Mouse (Mus musculus) liver, embryonic 15.5 days (tissue): ENCODE measurements at regions not wholly inside any gene's neighbourhood (a gene's known extent, or its start where the extent isn't known, plus 50 kb on each side); places are given as distances from the start of the nearest gene placed in this dataset.

Experiments used
- ATAC-seq: fragments of 200-750 bp; cut with Nextera tagmentation; 2 replicates; pipeline ENCODE4 v1.8.0; 2017; ENCODE audit warnings: moderate number of reproducible peaks, mild to moderate bottlenecking, moderate library complexity; ENCODE audit not compliant: insufficient read depth
- H3K27ac ChIP-seq: fragments of 300-500 bp; sonication (generic); replicated peaks from 2 replicates; pipeline ENCODE4 v1.5.1; 2015; ENCODE audit warnings: mild to moderate bottlenecking, inconsistent platforms
- H3K27me3 ChIP-seq: fragments of 300-500 bp; sonication (generic); 2 replicates; pipeline ENCODE4 v1.6.1; 2015; ENCODE audit warnings: mild to moderate bottlenecking, inconsistent platforms
- H3K36me3 ChIP-seq: fragments of 300-500 bp; sonication (generic); replicated peaks from 2 replicates; pipeline ENCODE4 v1.6.1; 2015; ENCODE audit warnings: moderate library complexity, mild to moderate bottlenecking, inconsistent platforms
- H3K4me1 ChIP-seq: fragments of 300-500 bp; sonication (generic); replicated peaks from 2 replicates; pipeline ENCODE4 v1.6.1; 2015; ENCODE audit warnings: inconsistent platforms
- H3K4me2 ChIP-seq: fragments of 300-500 bp; sonication (generic); 2 replicates; pipeline ENCODE4 v1.6.1; 2015; ENCODE audit warnings: moderate library complexity, mild to moderate bottlenecking, inconsistent platforms
- H3K4me3 ChIP-seq: fragments of 300-500 bp; sonication (generic); replicated peaks from 2 replicates; pipeline ENCODE4 v1.5.1; 2015; ENCODE audit warnings: mild to moderate bottlenecking, inconsistent platforms
- H3K9ac ChIP-seq: fragments of 300-500 bp; sonication (generic); 2 replicates; pipeline ENCODE4 v1.6.1; 2015; ENCODE audit warnings: moderate library complexity, mild to moderate bottlenecking, inconsistent platforms
- H3K9me3 ChIP-seq: fragments of 300-500 bp; sonication (generic); replicated peaks from 2 replicates; pipeline ENCODE4 v1.6.1; 2016; ENCODE audit warnings: inconsistent platforms
- WGBS: fragments of 180-500 bp; shearing (Covaris S2); methylation state at CpG from one replicate; pipeline ENCODE4 v1.1.7; 2015; ENCODE audit warnings: mixed read lengths; ENCODE audit not compliant: insufficient replicate concordance; 5-methylcytosine and 5-hydroxymethylcytosine counted together

DNA sequence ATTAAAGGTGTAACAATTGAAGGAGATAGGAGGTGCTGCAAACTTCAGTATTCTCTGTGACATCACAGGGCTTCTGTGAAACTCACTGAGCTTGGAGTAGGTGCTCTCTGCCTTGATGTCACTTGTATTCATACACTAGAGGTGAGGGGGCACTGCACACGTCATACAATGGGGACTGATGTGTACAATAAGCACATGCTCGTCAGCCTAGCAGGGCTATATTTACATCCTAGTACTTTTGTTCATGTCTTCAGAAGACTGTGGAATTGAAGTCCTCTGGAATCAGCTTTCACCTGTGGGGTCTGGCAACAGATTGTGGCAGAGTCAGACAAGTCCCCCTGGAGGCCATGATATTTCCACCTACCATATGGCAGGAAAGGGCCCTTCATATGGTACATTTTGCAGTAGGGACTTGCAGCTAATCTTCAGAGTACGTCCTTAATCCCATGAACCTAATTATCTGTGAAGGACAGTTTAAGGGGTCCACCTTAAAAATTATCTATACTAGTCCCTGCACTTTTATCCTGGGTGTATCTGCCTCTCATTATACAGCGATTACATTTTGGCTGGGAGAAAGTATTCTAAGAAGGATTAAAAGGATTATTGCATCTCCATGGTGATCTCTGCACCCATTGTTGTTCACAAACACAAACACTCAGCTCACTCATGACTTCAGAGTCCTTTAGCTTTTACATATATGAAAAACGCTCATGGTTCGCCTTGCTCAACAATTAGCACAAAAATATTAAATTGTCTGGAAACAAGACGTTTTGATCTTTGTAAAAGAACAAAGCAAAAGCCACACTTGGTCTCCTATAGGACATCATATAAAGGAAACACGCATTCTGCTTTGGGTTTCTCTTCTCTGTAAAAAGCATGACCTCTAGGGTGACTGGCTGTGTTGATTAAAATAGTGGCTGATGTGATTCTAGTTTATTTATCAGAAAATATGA lies 324.1 kb upstream of the Itga1 start:
- H3K4me3 ChIP-seq, result no peak overlapping the region
- H3K4me2 ChIP-seq, result no peak overlapping the region
- H3K9me3 ChIP-seq, result no peaks in the 10 kb centered on the region
- 51% methylated on average over 8 of the region's 8 CpGs for WGBS
- no peaks in the 10 kb centered on the region for H3K4me1 ChIP-seq
- H3K27ac ChIP-seq, result no peak overlapping the region
- no peaks in the 10 kb centered on the region for H3K36me3 ChIP-seq
- ATAC-seq, result no peak
- H3K9ac ChIP-seq, result no peak overlapping the region
- H3K27me3 ChIP-seq, result no peaks in the 10 kb centered on the region

- no peaks in the 10 kb centered on the region for H3K4me1 ChIP-seq
- no peak overlapping the region for H3K9ac ChIP-seq
- no peaks in the 10 kb centered on the region for H3K36me3 ChIP-seq
- H3K4me3 ChIP-seq, result no peak overlapping the region
- no peaks in the 10 kb centered on the region for H3K9me3 ChIP-seq
- H3K27me3 ChIP-seq, result no peaks in the 10 kb centered on the region
- no peak for ATAC-seq
- H3K27ac ChIP-seq, result no peak overlapping the region
- 58% methylated on average over 3 of the region's 3 CpGs for WGBS
- H3K4me2 ChIP-seq, result no peak overlapping the region
Observed at GRCm38 (mm10) chr13:115423761-115424160, 322.0 kb upstream of the Itga1 start.

GRCm38 (mm10) chr13:115421483-115421882 lies 319.7 kb upstream of the Itga1 start:
- no peaks in the 10 kb centered on the region for H3K4me1 ChIP-seq
- H3K9ac ChIP-seq, result no peak overlapping the region
- ATAC-seq, result no peak
- H3K4me3 ChIP-seq, result no peak overlapping the region
- H3K27ac ChIP-seq, result no peak overlapping the region
- H3K27me3 ChIP-seq, result no peaks in the 10 kb centered on the region
- WGBS, result 47% methylated on average over 1 of the region's 1 CpGs
- no peaks in the 10 kb centered on the region for H3K9me3 ChIP-seq
- H3K4me2 ChIP-seq, result no peak overlapping the region
- H3K36me3 ChIP-seq, result no peaks in the 10 kb centered on the region

- Histone ChIP-seq H3K27me3 (no peaks in the 10 kb centered on the region), H3K9ac (no peak overlapping the region), H3K36me3 (no peaks in the 10 kb centered on the region), H3K4me1 (no peaks in the 10 kb centered on the region), H3K27ac (no peak overlapping the region), H3K4me2 (no peak overlapping the region), H3K9me3 (no peaks in the 10 kb centered on the region), H3K4me3 (no peak overlapping the region)
- WGBS, result 57% methylated on average over 4 of the region's 4 CpGs
- no peak for ATAC-seq
Observed at GRCm38 (mm10) chr13:115417829-115418228, 316.1 kb upstream of the Itga1 start.

DNA sequence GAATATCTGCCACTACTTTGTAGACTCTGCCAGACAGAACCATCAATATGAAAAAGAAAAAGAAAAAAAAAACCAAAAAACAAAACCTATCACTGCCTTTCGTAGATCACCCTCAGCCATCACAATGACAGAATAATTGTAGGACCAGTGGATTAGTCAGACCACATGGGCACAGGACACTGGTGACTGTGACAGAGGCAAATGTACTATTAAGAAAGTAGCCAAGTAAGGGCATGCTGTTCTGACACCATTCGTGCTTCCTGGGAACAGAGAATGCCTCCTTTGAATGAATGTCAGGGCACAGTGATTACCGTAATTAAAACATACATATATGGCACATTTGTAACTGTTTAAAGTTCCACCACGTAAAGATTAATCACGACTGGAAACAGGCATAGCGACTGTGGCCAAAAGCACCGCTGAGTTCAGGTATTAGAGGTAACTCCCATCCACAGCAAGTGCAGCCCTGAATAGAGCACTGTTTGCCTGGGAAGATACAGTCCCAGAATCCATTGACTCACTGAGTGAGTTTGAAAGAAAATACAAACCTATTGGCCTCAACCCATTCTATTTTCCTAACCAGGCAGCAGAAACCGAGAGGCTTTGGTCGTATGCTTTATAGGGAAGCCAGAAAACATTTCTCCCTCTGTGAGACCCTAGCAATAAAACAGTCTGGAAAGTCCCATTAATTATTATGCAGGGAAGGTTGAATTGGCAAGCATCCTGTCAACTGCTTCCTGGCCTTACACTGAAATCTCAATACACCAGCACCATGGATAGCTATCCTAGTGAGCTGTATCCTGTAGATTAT lies 312.2 kb upstream of the Itga1 start:
- no peaks in the 10 kb centered on the region for H3K27me3 ChIP-seq
- no peak overlapping the region for H3K27ac ChIP-seq
- H3K36me3 ChIP-seq, result no peaks in the 10 kb centered on the region
- no peak for ATAC-seq
- no peak overlapping the region for H3K4me3 ChIP-seq
- H3K9ac ChIP-seq, result no peak overlapping the region
- no peaks in the 10 kb centered on the region for H3K9me3 ChIP-seq
- WGBS, result 46% methylated on average over 9 of the region's 9 CpGs
- H3K4me2 ChIP-seq, result no peak overlapping the region
- H3K4me1 ChIP-seq, result no peaks in the 10 kb centered on the region

DNA sequence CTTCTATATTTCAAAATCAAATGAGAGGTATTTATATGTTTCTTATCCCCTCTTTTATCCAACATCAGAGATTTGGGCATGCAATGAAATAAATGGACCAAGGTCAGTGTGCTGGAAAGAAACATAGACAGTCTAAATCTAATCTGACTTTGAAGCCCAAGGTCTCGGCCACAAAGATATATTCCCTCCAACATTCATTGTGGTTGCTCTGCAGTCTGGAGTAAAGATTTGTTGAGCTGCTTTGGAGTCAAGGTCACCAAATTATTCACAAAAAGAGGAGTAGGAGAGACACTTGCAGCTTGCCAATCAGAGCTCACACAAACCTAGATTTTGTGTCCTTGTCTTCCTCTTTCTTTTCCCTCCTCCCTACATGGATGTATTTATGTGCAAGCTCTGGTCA lies 304.2 kb upstream of the Itga1 start:
- Histone ChIP-seq H3K4me2 (no peak overlapping the region), H3K36me3 (no peaks in the 10 kb centered on the region), H3K4me3 (no peak overlapping the region), H3K4me1 (no peaks in the 10 kb centered on the region), H3K9me3 (no peaks in the 10 kb centered on the region), H3K27me3 (no peaks in the 10 kb centered on the region), H3K27ac (no peak overlapping the region), H3K9ac (no peak overlapping the region)
- ATAC-seq, result no peak
- WGBS, result 46% methylated on average over 1 of the region's 1 CpGs

DNA sequence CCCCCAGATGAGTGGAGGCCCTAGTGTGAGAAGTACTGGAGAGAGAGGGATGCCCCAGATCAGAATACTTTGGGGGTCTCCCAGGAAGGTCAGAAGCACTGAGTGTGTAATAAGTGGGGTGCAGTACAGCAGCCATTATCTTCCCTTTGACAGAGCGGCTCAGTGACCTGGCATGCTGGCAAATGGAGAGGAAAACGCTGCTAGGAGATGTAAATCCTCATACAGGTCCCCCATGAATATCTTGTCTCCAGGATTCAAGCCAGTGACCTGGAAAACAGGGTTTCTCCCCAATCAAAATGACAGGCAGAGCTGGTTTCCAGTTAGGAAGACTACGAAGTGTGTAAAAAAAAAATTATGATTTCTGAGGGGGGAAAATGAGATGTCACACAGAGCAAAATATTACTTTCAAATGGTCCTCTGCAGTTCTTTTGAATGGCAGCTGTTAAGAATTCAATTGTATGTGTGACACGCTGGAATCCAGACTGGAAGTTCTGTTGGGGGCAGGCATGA lies 299.0 kb upstream of the Itga1 start:
- Histone ChIP-seq H3K9ac (no peak overlapping the region), H3K27me3 (no peaks in the 10 kb centered on the region), H3K9me3 (no peaks in the 10 kb centered on the region), H3K27ac (no peak overlapping the region), H3K4me2 (no peak overlapping the region), H3K4me1 (no peaks in the 10 kb centered on the region), H3K36me3 (no peaks in the 10 kb centered on the region), H3K4me3 (no peak overlapping the region)
- WGBS, result 50% methylated on average over 4 of the region's 4 CpGs
- ATAC-seq, result no peak

DNA sequence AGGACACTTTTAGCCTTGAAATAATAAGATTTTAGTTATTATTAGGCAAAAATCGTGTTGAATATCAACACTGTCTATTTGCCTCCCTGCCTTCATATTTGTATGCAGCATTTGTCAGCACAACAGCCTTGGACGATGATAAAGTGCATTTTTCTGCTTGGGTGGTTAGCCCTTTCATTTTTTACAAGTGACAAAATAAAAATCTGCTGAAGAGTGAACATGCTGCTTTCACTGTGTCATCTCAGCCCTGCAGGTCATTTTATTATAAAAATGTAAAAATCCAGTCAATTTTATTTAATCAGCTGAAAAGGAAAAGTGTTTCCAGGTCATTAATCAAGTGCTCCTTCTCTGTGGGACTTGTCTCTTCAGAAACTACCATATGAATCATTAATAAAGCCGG lies 277.9 kb upstream of the Itga1 start:
- no peaks in the 10 kb centered on the region for H3K9me3 ChIP-seq
- 37% methylated on average over 3 of the region's 3 CpGs for WGBS
- no peak overlapping the region for H3K9ac ChIP-seq
- H3K4me1 ChIP-seq, result no peaks in the 10 kb centered on the region
- H3K36me3 ChIP-seq, result no peaks in the 10 kb centered on the region
- no peaks in the 10 kb centered on the region for H3K27me3 ChIP-seq
- no peak for ATAC-seq
- no peak overlapping the region for H3K4me3 ChIP-seq
- H3K27ac ChIP-seq, result no peak overlapping the region
- no peak overlapping the region for H3K4me2 ChIP-seq

- no peaks in the 10 kb centered on the region for H3K9me3 ChIP-seq
- H3K27me3 ChIP-seq, result no peaks in the 10 kb centered on the region
- H3K36me3 ChIP-seq, result no peaks in the 10 kb centered on the region
- H3K27ac ChIP-seq, result no peak overlapping the region
- 71% methylated on average over 16 of the region's 16 CpGs for WGBS
- H3K4me3 ChIP-seq, result no peak overlapping the region
- H3K4me2 ChIP-seq, result no peak overlapping the region
- no peaks in the 10 kb centered on the region for H3K4me1 ChIP-seq
- H3K9ac ChIP-seq, result no peak overlapping the region
- ATAC-seq, result no peak
Observed at GRCm38 (mm10) chr13:115376180-115376880, 274.6 kb upstream of the Itga1 start.

- Histone ChIP-seq H3K4me3 (no peak overlapping the region), H3K36me3 (no peaks in the 10 kb centered on the region), H3K27ac (no peak overlapping the region), H3K4me1 (no peaks in the 10 kb centered on the region), H3K9me3 (no peaks in the 10 kb centered on the region), H3K4me2 (no peak overlapping the region), H3K9ac (no peak overlapping the region), H3K27me3 (no peaks in the 10 kb centered on the region)
- no peak for ATAC-seq
- WGBS, result 73% methylated on average over 8 of the region's 8 CpGs
Observed at GRCm38 (mm10) chr13:115361457-115361856, 259.7 kb upstream of the Itga1 start.

DNA sequence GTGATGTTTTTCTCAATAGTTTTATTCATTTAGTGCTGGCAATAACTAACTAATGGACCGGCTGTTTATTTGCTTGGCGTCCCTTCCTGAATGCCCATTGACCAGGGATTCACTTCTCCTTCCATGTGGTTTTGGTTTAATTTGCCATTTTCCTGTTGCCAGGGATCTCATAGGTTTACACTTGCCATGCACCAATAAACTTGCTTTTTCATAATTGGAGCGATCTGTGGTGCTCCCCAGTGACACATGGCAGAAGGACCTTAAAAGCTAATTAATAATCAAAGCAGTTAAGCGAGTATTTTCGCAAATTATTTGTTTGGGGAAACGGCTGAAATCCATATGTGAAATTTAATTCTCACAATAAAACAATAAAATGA lies 245.2 kb upstream of the Itga1 start:
- ATAC-seq, result no peak
- 62% methylated on average over 6 of the region's 6 CpGs for WGBS
- Histone ChIP-seq H3K36me3 (no peaks in the 10 kb centered on the region), H3K27ac (no peak overlapping the region), H3K9ac (no peak overlapping the region), H3K4me3 (no peak overlapping the region), H3K4me1 (no peaks in the 10 kb centered on the region), H3K9me3 (no peaks in the 10 kb centered on the region), H3K4me2 (no peak overlapping the region), H3K27me3 (no peaks in the 10 kb centered on the region)
